Mouse (Mus musculus): ENCODE results near the gene Cap2. TPM values are rescaled to one million over a fixed set of nuclear protein-coding genes. Genes with fewer than 3 reads are reported as not detected.

Cap2 gene
- polyA plus RNA-seq, 1 experiment from 2014 or later = 4.3 TPM

GRCm38 (mm10) chr13:46550627-46551026, 49.0 kb downstream of the Cap2 start:
- H3K9me3 ChIP-seq (ENCODE audit: low read depth, low read length) = no peaks in the 10 kb centered on the region
- DNase-seq = no peak
- TF ChIP-seq CTCF (IDR thresholded peaks at IDR 0.05; ENCODE audit: low read depth) = no peak
- no peaks in the 10 kb centered on the region for H3K27me3 ChIP-seq (ENCODE audit: insufficient read depth, low read length)
- no peaks in the 10 kb centered on the region for H3K36me3 ChIP-seq (ENCODE audit: insufficient read depth)
- H3K4me3 ChIP-seq (ENCODE audit: low read depth, low read length) = no peak overlapping the region
- H3K9ac ChIP-seq = no peak overlapping the region
- no peaks in the 10 kb centered on the region for H3K4me1 ChIP-seq (ENCODE audit: insufficient read depth)
- no peak overlapping the region for H3K27ac ChIP-seq (ENCODE audit: low read depth)
- no peak for ATAC-seq (ENCODE audit: insufficient read depth)
- H3K4me2 ChIP-seq = no peak overlapping the region
- 85% methylated on average over 10 of the region's 10 CpGs for WGBS

GRCm38 (mm10) chr13:46554736-46555135, 53.1 kb downstream of the Cap2 start:
- Histone ChIP-seq H3K4me3 (ENCODE audit: low read depth, low read length) (no peak overlapping the region), H3K9ac (no peak overlapping the region), H3K9me3 (ENCODE audit: low read depth, low read length) (no peaks in the 10 kb centered on the region), H3K27ac (ENCODE audit: low read depth) (no peak overlapping the region), H3K4me2 (no peak overlapping the region), H3K4me1 (ENCODE audit: insufficient read depth) (no peaks in the 10 kb centered on the region), H3K27me3 (ENCODE audit: insufficient read depth, low read length) (no peaks in the 10 kb centered on the region), H3K36me3 (ENCODE audit: insufficient read depth) (no peaks in the 10 kb centered on the region)
- DNase-seq = no peak
- no peak for TF ChIP-seq CTCF (IDR thresholded peaks at IDR 0.05; ENCODE audit: low read depth)
- WGBS = 83% methylated on average over 9 of the region's 9 CpGs
- ATAC-seq (ENCODE audit: insufficient read depth) = no peak

- DNase-seq (no peak), ATAC-seq (ENCODE audit: insufficient read depth) (no peak)
- H3K36me3 ChIP-seq (ENCODE audit: insufficient read depth) = no peaks in the 10 kb centered on the region
- H3K9ac ChIP-seq = no peak overlapping the region
- no peak overlapping the region for H3K27ac ChIP-seq (ENCODE audit: low read depth)
- WGBS = 79% methylated on average over 5 of the region's 5 CpGs
- no peak for TF ChIP-seq CTCF (IDR thresholded peaks at IDR 0.05; ENCODE audit: low read depth)
- H3K9me3 ChIP-seq (ENCODE audit: low read depth, low read length) = no peaks in the 10 kb centered on the region
- no peak overlapping the region for H3K4me3 ChIP-seq (ENCODE audit: low read depth, low read length)
- H3K27me3 ChIP-seq (ENCODE audit: insufficient read depth, low read length) = no peaks in the 10 kb centered on the region
- H3K4me1 ChIP-seq (ENCODE audit: insufficient read depth) = peaks cover 1% of the 10 kb centered on the region; the same call in 1 of the 2 replicates
- no peak overlapping the region for H3K4me2 ChIP-seq
Measured at GRCm38 (mm10) chr13:46565913-46566312, 64.3 kb downstream of the Cap2 start.

GRCm38 (mm10) chr13:46569469-46569868, 67.8 kb downstream of the Cap2 start:
- H3K9me3 ChIP-seq (ENCODE audit: low read depth, low read length) = no peaks in the 10 kb centered on the region
- no peak overlapping the region for H3K27ac ChIP-seq (ENCODE audit: low read depth)

GRCm38 (mm10) chr13:46571141-46571592, 69.5 kb downstream of the Cap2 start:
- H3K9ac ChIP-seq = peak overlapping the region; percentile 22
- peaks cover 6% of the 10 kb centered on the region; the same call in 1 of the 2 replicates for H3K4me1 ChIP-seq (ENCODE audit: insufficient read depth)
- peak overlapping the region; percentile 56 for H3K27ac ChIP-seq (ENCODE audit: low read depth)
- peak overlapping the region; percentile 53 for H3K4me2 ChIP-seq
- TF ChIP-seq CTCF (IDR thresholded peaks at IDR 0.05; ENCODE audit: low read depth) = no peak
- H3K9me3 ChIP-seq (ENCODE audit: low read depth, low read length) = no peaks in the 10 kb centered on the region
- WGBS = 3% methylated on average over 12 of the region's 12 CpGs
- no peaks in the 10 kb centered on the region for H3K36me3 ChIP-seq (ENCODE audit: insufficient read depth)
- H3K27me3 ChIP-seq (ENCODE audit: insufficient read depth, low read length) = no peaks in the 10 kb centered on the region
- no peak overlapping the region for H3K4me3 ChIP-seq (ENCODE audit: low read depth, low read length)
- DNase-seq (peak; percentile 48), ATAC-seq (ENCODE audit: insufficient read depth) (peak; percentile 60; the same call in 1 of the 2 replicates)

More at GRCm38 (mm10) chr13:46569469-46569868, 67.8 kb downstream of the Cap2 start:
- Histone ChIP-seq H3K9ac (no peak overlapping the region), H3K4me3 (ENCODE audit: low read depth, low read length) (no peak overlapping the region), H3K36me3 (ENCODE audit: insufficient read depth) (no peaks in the 10 kb centered on the region), H3K27me3 (ENCODE audit: insufficient read depth, low read length) (no peaks in the 10 kb centered on the region), H3K4me1 (ENCODE audit: insufficient read depth) (peaks cover 6% of the 10 kb centered on the region; the same call in 1 of the 2 replicates), H3K4me2 (no peak overlapping the region)
- WGBS = 84% methylated on average over 8 of the region's 8 CpGs
- DNase-seq (no peak), ATAC-seq (ENCODE audit: insufficient read depth) (no peak)
- TF ChIP-seq CTCF (IDR thresholded peaks at IDR 0.05; ENCODE audit: low read depth) = no peak

GRCm38 (mm10) chr13:46571961-46572647, 70.5 kb downstream of the Cap2 start:
- Histone ChIP-seq H3K4me1 (ENCODE audit: insufficient read depth) (peaks cover 6% of the 10 kb centered on the region; the same call in 1 of the 2 replicates), H3K36me3 (ENCODE audit: insufficient read depth) (no peaks in the 10 kb centered on the region), H3K27me3 (ENCODE audit: insufficient read depth, low read length) (no peaks in the 10 kb centered on the region), H3K27ac (ENCODE audit: low read depth) (peak overlapping the region; percentile 80), H3K4me3 (ENCODE audit: low read depth, low read length) (no peak overlapping the region), H3K9ac (no peak overlapping the region; the same call in 1 of the 2 replicates), H3K9me3 (ENCODE audit: low read depth, low read length) (no peaks in the 10 kb centered on the region), H3K4me2 (peak overlapping the region; percentile 53)
- TF ChIP-seq CTCF (IDR thresholded peaks at IDR 0.05; ENCODE audit: low read depth) = no peak
- DNase-seq (peak; percentile 81), ATAC-seq (ENCODE audit: insufficient read depth) (peak; percentile 87)
- WGBS = 23% methylated on average over 11 of the region's 11 CpGs

GRCm38 (mm10) chr13:46572648-46573163, 71.1 kb downstream of the Cap2 start:
- 14% methylated on average over 9 of the region's 9 CpGs for WGBS
- Histone ChIP-seq H3K36me3 (ENCODE audit: insufficient read depth) (no peaks in the 10 kb centered on the region), H3K4me2 (peak overlapping the region; percentile 53), H3K27ac (ENCODE audit: low read depth) (peak overlapping the region; percentile 80), H3K27me3 (ENCODE audit: insufficient read depth, low read length) (no peaks in the 10 kb centered on the region), H3K9ac (no peak overlapping the region; the same call in 1 of the 2 replicates), H3K9me3 (ENCODE audit: low read depth, low read length) (no peaks in the 10 kb centered on the region), H3K4me1 (ENCODE audit: insufficient read depth) (peaks cover 6% of the 10 kb centered on the region; the same call in 1 of the 2 replicates), H3K4me3 (ENCODE audit: low read depth, low read length) (no peak overlapping the region)
- no peak for ATAC-seq (ENCODE audit: insufficient read depth)
- TF ChIP-seq CTCF (IDR thresholded peaks at IDR 0.05; ENCODE audit: low read depth) = no peak
- peak; percentile 18 for DNase-seq

Measured in lung, embryonic 14.5 days (tissue).